Mouse (Mus musculus): ENCODE measurements at regions not wholly inside any gene's neighbourhood (a gene's known extent, or its start where the extent isn't known, plus 50 kb on each side); places are given as distances from the start of the nearest gene placed in this dataset.

GRCm38 (mm10) chr13:97310186-97310854 lies 69.4 kb downstream of the Enc1 start:
- DNase-seq (ENCODE audit: low spot score in 2 of 2), result no peak

GRCm38 (mm10) chr13:97309411-97309810 lies 68.5 kb downstream of the Enc1 start:
- no peak for DNase-seq (ENCODE audit: low spot score in 2 of 2)

GRCm38 (mm10) chr13:97308431-97308830 lies 67.5 kb downstream of the Enc1 start:
- no peak for DNase-seq (ENCODE audit: low spot score in 2 of 2)

All from adrenal gland, postnatal 4 days (tissue).